Mouse (Mus musculus) bone marrow, adult 2 months (tissue): Measurements from ENCODE around the gene Gm13088.

Source experiments
- CTCF ChIP-seq: fragments of 200-500 bp; IDR thresholded peaks from 2 replicates; pipeline ENCODE4 v1.5.1; 2011; ENCODE audit warnings: low read length, control low read depth; ENCODE audit not compliant: control insufficient read depth, insufficient read depth
- POLR2A ChIP-seq: fragments of 200-500 bp; IDR thresholded peaks from 2 replicates; pipeline ENCODE4 v1.6.1; 2011; ENCODE audit warnings: low read depth, mild to moderate bottlenecking, control low read depth, low read length, borderline replicate concordance; ENCODE audit not compliant: control insufficient read depth

GRCm38 (mm10) chr4:143702611-143703010, 45.6 kb upstream of the Gm13088 start, which contains the start of gene Gm13089:
- TF ChIP-seq CTCF (no peak), POLR2A (no peak)
